Mouse (Mus musculus): Measurements from ENCODE around the gene Xpo4. TPM values are rescaled to one million over a fixed set of nuclear protein-coding genes. Genes with fewer than 3 reads are reported as not detected.

Gene Xpo4
- polyA plus RNA-seq (2017; shearing (Covaris generic)): 10 to 100 TPM; 35.7 to 42.9 TPM

DNA sequence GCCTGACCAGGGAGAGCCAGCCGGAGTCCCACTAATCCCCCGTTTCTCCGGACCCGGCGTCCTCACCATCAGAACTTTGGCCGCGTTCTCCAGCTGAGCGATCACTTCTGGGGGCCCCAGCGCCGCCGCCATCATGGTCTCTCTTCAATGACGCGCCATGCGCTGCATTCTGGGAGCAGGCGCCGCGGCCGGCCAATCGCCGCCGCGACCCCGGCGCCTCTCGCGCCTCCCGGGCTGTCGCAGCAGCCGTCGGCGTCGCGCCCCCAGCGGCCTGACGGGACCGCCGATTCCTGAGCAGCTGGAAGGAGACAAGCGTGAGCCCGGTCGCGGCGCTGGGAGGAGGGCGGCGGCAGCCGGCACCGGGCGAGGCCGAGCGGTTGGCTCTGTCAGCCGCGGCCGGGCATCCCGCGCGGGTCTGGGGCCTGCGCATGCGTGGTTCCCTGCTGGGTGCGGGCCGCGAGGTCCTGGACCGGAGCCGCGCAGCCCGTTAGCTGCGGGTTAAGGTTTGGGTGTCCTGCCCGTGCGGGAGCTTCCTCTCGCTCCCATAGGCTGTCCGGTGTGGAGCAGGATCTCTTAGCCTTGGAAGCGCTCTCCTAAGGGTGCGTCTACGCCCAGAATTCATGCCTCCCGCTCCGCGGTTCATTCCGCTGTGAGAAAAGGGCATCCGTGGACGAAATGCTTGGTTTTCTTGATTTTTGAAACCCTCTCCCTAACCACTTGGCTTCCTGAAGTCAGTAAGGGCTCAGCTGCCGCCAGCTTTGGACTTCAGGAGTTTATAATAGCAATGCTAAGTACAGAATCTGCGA, at the start of gene Xpo4:
Gene Xpo4 (minus strand): TSS at position 609 of the 806 bp plus-strand sequence.

DNA sequence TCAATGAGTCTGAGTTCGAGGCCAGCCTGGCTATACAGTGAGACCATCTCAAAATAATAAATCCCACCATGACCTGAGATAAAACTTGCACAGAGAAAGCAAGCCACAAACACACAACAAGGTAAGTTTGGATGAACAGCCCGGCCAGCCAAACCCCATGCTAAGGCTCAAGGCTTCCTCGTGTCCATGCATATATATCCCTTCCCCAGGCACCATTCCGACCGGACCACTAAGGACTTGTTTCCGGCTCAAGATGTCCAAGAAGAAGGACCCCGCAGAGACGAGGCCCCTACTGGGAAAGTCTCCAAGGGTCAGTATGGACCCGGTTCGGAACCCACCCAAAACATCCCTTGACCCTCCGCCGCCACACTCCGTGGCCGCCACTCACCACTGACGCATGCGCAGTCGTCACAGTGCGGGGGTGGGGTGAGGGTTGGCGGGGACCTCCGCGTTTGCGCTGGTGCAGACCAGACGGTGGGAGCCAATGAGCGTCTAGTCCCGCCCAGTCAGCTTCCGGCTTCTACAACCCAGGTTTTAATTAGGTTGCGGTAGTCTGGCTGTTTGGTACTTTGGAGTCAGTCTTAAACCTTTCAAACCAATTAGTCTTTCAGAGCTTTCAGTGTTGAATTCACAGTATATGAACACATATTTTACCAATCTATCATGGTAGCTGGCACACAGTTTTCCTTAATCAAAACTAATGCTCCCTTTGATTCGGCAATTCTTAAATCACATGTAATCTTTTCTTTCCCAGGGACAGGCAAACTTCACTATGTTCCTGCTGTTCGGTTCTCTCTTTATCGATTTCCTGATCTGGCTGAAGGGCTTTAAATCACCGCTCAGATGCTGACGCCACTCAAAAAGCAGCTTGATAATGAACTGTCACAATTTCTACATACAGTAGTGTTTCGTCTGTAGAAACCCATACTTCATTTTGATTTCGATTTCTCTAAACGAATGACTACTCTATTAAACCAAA, 93.8 kb downstream of the Xpo4 start, which contains the start of gene Eef1akmt1:
Gene Eef1akmt1 (minus strand): TSS at position 458 of the 979 bp plus-strand sequence.

Other genes with a start within 250 kb of the Xpo4 start
- 1 to 10 TPM; 1.7 to 2.1 TPM for gene Ift88, start 241.4 kb downstream of the Xpo4 start, polyA plus RNA-seq (2017; shearing (Covaris generic))
- under 1 TPM; 0.17 to 0.68 TPM for gene Il17d, start 140.7 kb downstream of the Xpo4 start, polyA plus RNA-seq (2017; shearing (Covaris generic))
- 100 to 1,000 TPM; 105 to 120 TPM for gene Eef1akmt1, start 93.8 kb downstream of the Xpo4 start, polyA plus RNA-seq (2017; shearing (Covaris generic))
- not detected for gene Gm49361, start 80.7 kb upstream of the Xpo4 start, polyA plus RNA-seq (2017; shearing (Covaris generic))
- gene Lats2, start 93.0 kb upstream of the Xpo4 start, polyA plus RNA-seq (2017; shearing (Covaris generic)): 10 to 100 TPM; 22.2 to 86.6 TPM
- gene Sap18, start 132.8 kb upstream of the Xpo4 start, polyA plus RNA-seq (2017; shearing (Covaris generic)): 100 to 1,000 TPM; 216 to 267 TPM
- 1 to 10 TPM; 4.5 TPM for gene Ska3, start 160.8 kb upstream of the Xpo4 start, polyA plus RNA-seq (2017; shearing (Covaris generic))
- 100 to 1,000 TPM; 150 to 221 TPM for gene Mrpl57, start 160.8 kb upstream of the Xpo4 start, polyA plus RNA-seq (2017; shearing (Covaris generic))
- 100 to 1,000 TPM; 166 to 214 TPM for gene Zdhhc20, start 224.8 kb upstream of the Xpo4 start, polyA plus RNA-seq (2017; shearing (Covaris generic))

All from activated CD4-positive, CD25-positive, alpha-beta regulatory T cell (primary cell).